Mouse (Mus musculus) stomach, postnatal 0 days (tissue): Measurements from ENCODE around the gene Gast.

ENCODE experiments used
- CTCF ChIP-seq: IDR thresholded peaks from 2 replicates; pipeline ENCODE4 v1.5.1; 2016; ENCODE audit warnings: antibody characterized with exemption, low read depth, mild to moderate bottlenecking, moderate library complexity
- EP300 ChIP-seq: optimal IDR thresholded peaks from 2 replicates; pipeline ENCODE3; 2016; ENCODE audit warnings: antibody characterized with exemption

DNA sequence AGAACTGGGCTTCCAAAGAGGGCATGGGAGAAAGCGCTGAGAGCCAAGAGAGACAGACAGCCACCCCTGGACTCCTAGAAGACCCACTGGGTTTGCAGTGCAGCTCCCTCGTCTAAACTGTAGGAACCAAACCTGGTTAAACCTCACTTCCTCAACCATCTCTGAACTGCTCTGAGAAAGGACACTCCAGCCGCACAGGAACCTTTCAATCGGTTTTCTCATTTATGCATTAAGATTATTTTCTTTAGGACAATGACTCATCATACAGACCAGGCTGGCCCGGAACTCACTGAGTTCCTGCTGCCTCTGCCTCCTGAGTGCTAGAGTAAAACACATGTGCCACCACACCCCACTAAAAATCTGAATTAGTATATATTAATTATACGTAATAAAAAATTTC is 6.4 kb upstream of the Gast start:
- TF ChIP-seq CTCF (no peak), EP300 (no peak)
